Mouse (Mus musculus) intestine, embryonic 14.5 days (tissue): ENCODE data around the gene Gse1. TPM values are rescaled to one million over a fixed set of nuclear protein-coding genes. Genes with fewer than 3 reads are reported as not detected.
A peak's percentile ranks its signal among the peaks of the same experiment; 100 is the strongest.

Experiments
- ATAC-seq: fragments of 200-750 bp; cut with Nextera tagmentation; replicated peaks from 2 replicates; pipeline ENCODE4 v1.8.0; 2017; ENCODE audit warnings: low read depth, moderate number of reproducible peaks, moderate TSS enrichment, moderate library complexity; ENCODE audit not compliant: low FRiP score, low TSS enrichment
- DNase-seq: peaks from one replicate; pipeline ENCODE4 v3.0.0-alpha.2; 2018; ENCODE audit warnings: low spot score
- H3K27ac ChIP-seq: fragments of 300-500 bp; sonication (generic); 2 replicates; pipeline ENCODE4 v1.5.1; 2014; ENCODE audit warnings: low read depth, mild to moderate bottlenecking, control low read depth
- H3K27me3 ChIP-seq: fragments of 300-500 bp; sonication (generic); replicated peaks from 2 replicates; pipeline ENCODE4 v1.6.1; 2014; ENCODE audit warnings: low read length, control low read depth; ENCODE audit not compliant: control insufficient read depth, insufficient read depth
- H3K36me3 ChIP-seq: fragments of 300-500 bp; sonication (generic); 2 replicates; pipeline ENCODE4 v1.6.1; 2014; ENCODE audit warnings: low read length, control low read depth; ENCODE audit not compliant: control insufficient read depth, insufficient read depth
- H3K4me1 ChIP-seq: fragments of 300-500 bp; sonication (generic); replicated peaks from 2 replicates; pipeline ENCODE4 v1.6.1; 2014; ENCODE audit warnings: low read length, control low read depth, mixed read lengths; ENCODE audit not compliant: control insufficient read depth, insufficient read depth
- H3K4me2 ChIP-seq: fragments of 300-500 bp; sonication (generic); 2 replicates; pipeline ENCODE4 v1.6.1; 2014; ENCODE audit warnings: low read length
- H3K4me3 ChIP-seq: fragments of 300-500 bp; sonication (generic); 2 replicates; pipeline ENCODE4 v1.5.1; 2014; ENCODE audit warnings: low read depth, low read length, control low read depth, mixed read lengths
- H3K9ac ChIP-seq: fragments of 300-500 bp; sonication (generic); 2 replicates; pipeline ENCODE4 v1.6.1; 2014; ENCODE audit warnings: mild to moderate bottlenecking, low read length
- H3K9me3 ChIP-seq: fragments of 300-500 bp; sonication (generic); 2 replicates; pipeline ENCODE4 v1.6.1; 2016; ENCODE audit warnings: low read length, control low read depth; ENCODE audit not compliant: control insufficient read depth
- WGBS: fragments of 180-500 bp; shearing (Covaris S2); extraction: QIAGEN DNeasy Blood & Tissue Kit; methylation state at CpG from one replicate; pipeline ENCODE4 v1.1.7; 2014; 5-methylcytosine and 5-hydroxymethylcytosine counted together
- polyA plus RNA-seq: library from polyadenylated mRNA; unstranded; fragments of >200 nt; fragmentation: Nextera tagmentation; extraction: Ambion mirVana; gene quantifications from 2 replicates; pipeline ENCODE4 v1.2.1, GENCODE M21; 2014

Gene Gse1
- polyA plus RNA-seq, 1 experiment from 2014 or later = 13.3 TPM

- peak overlapping the region; percentile 38; the same call in 1 of the 2 replicates for H3K27ac ChIP-seq
- 17% methylated on average over 16 of the region's 16 CpGs for WGBS
- no peak overlapping the region for H3K9ac ChIP-seq
- H3K9me3 ChIP-seq = no peaks in the 10 kb centered on the region
- H3K4me1 ChIP-seq = peaks cover 46% of the 10 kb centered on the region
- no peaks in the 10 kb centered on the region for H3K27me3 ChIP-seq
- H3K36me3 ChIP-seq = no peaks in the 10 kb centered on the region
- DNase-seq (no peak), ATAC-seq (no peak)
- no peak overlapping the region for H3K4me3 ChIP-seq
- peak overlapping the region; percentile 22 for H3K4me2 ChIP-seq
Measured at GRCm38 (mm10) chr8:120472230-120472629, 244.0 kb downstream of the Gse1 start.

- WGBS = 89% methylated on average over 13 of the region's 13 CpGs
- Histone ChIP-seq H3K9me3 (no peaks in the 10 kb centered on the region), H3K4me3 (no peak overlapping the region), H3K27ac (no peak overlapping the region), H3K36me3 (no peaks in the 10 kb centered on the region), H3K9ac (no peak overlapping the region), H3K4me1 (peaks cover 48% of the 10 kb centered on the region), H3K4me2 (no peak overlapping the region), H3K27me3 (no peaks in the 10 kb centered on the region)
- ATAC-seq = no peak
- DNase-seq = no peak
Measured at GRCm38 (mm10) chr8:120473729-120474364, 245.6 kb downstream of the Gse1 start.

GRCm38 (mm10) chr8:120474496-120475235, 246.4 kb downstream of the Gse1 start:
- WGBS = 67% methylated on average over 11 of the region's 11 CpGs
- Histone ChIP-seq H3K36me3 (no peaks in the 10 kb centered on the region), H3K4me1 (peaks cover 48% of the 10 kb centered on the region), H3K4me2 (no peak overlapping the region), H3K4me3 (no peak overlapping the region), H3K9ac (no peak overlapping the region), H3K27me3 (no peaks in the 10 kb centered on the region), H3K27ac (no peak overlapping the region), H3K9me3 (no peaks in the 10 kb centered on the region)
- ATAC-seq = no peak
- no peak for DNase-seq

GRCm38 (mm10) chr8:120475462-120476201, 247.4 kb downstream of the Gse1 start:
- ATAC-seq (peak; percentile 56), DNase-seq (no peak)
- Histone ChIP-seq H3K4me1 (peaks cover 48% of the 10 kb centered on the region), H3K4me2 (no peak overlapping the region), H3K27ac (no peak overlapping the region), H3K9me3 (no peaks in the 10 kb centered on the region), H3K4me3 (no peak overlapping the region), H3K9ac (no peak overlapping the region), H3K36me3 (no peaks in the 10 kb centered on the region), H3K27me3 (no peaks in the 10 kb centered on the region)
- 62% methylated on average over 10 of the region's 10 CpGs for WGBS

- Histone ChIP-seq H3K4me1 (peaks cover 38% of the 10 kb centered on the region), H3K9ac (no peak overlapping the region), H3K4me2 (no peak overlapping the region), H3K27ac (no peak overlapping the region), H3K9me3 (no peaks in the 10 kb centered on the region), H3K27me3 (no peaks in the 10 kb centered on the region), H3K4me3 (no peak overlapping the region), H3K36me3 (no peaks in the 10 kb centered on the region)
- ATAC-seq = no peak
- WGBS = 61% methylated on average over 25 of the region's 25 CpGs
- DNase-seq = no peak
Measured at GRCm38 (mm10) chr8:120476711-120477575, 248.7 kb downstream of the Gse1 start.

- no peaks in the 10 kb centered on the region for H3K9me3 ChIP-seq
- H3K4me2 ChIP-seq = no peak overlapping the region
- no peaks in the 10 kb centered on the region for H3K27me3 ChIP-seq
- DNase-seq = no peak
- peaks cover 30% of the 10 kb centered on the region for H3K4me1 ChIP-seq
- H3K27ac ChIP-seq = no peak overlapping the region
- WGBS = 87% methylated on average over 11 of the region's 11 CpGs
- no peak for ATAC-seq
- no peaks in the 10 kb centered on the region for H3K36me3 ChIP-seq
- no peak overlapping the region for H3K4me3 ChIP-seq
- no peak overlapping the region for H3K9ac ChIP-seq
Measured at GRCm38 (mm10) chr8:120478754-120479153, 250.5 kb downstream of the Gse1 start.

GRCm38 (mm10) chr8:120479691-120480090, 251.4 kb downstream of the Gse1 start:
- no peak overlapping the region for H3K4me3 ChIP-seq
- H3K4me2 ChIP-seq = no peak overlapping the region
- no peaks in the 10 kb centered on the region for H3K9me3 ChIP-seq
- no peaks in the 10 kb centered on the region for H3K27me3 ChIP-seq
- H3K9ac ChIP-seq = no peak overlapping the region
- DNase-seq = no peak
- ATAC-seq = no peak
- H3K4me1 ChIP-seq = peaks cover 27% of the 10 kb centered on the region
- no peak overlapping the region for H3K27ac ChIP-seq
- H3K36me3 ChIP-seq = no peaks in the 10 kb centered on the region
- WGBS = 89% methylated on average over 4 of the region's 4 CpGs

GRCm38 (mm10) chr8:120482015-120482689, 253.9 kb downstream of the Gse1 start:
- Histone ChIP-seq H3K9me3 (no peaks in the 10 kb centered on the region), H3K27me3 (0 out of 2 replicates have a peak, but pooled peaks cover 7% of the 10 kb centered on the region), H3K27ac (no peak overlapping the region), H3K36me3 (no peaks in the 10 kb centered on the region), H3K9ac (no peak overlapping the region), H3K4me1 (peaks cover 21% of the 10 kb centered on the region), H3K4me3 (no peak overlapping the region), H3K4me2 (no peak overlapping the region)
- DNase-seq = no peak
- no peak for ATAC-seq
- WGBS = 76% methylated on average over 9 of the region's 9 CpGs
